Mouse (Mus musculus): ENCODE data around the gene Lrp5.

DNA sequence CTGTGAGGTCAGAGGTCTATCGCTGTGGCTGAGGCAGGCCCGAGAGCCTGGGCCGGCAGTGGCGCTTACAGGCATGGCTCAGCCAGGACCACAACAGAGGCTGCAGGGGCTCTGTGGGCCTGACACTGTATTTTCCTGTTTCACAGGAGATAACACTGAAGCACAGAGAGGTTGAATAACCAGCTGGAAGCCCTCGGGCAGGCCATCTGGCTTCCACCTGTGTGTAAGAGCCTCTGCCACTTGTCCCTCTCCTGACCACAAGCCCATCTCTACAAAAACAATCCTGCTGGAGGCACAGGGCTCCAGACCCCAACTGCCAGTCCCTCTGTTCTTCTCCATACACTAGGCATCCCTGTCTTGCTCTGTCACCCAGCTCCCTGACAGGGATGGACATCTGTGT is 55.9 kb downstream of the Lrp5 start:
- no peak for TF ChIP-seq POLR2A (IDR thresholded peaks at IDR 0.05; ENCODE audit: extremely low read depth, insufficient read depth, low read length)
- TF ChIP-seq CTCF (IDR thresholded peaks at IDR 0.05; ENCODE audit: extremely low read depth, insufficient read depth, low read length): no peak
